Mouse (Mus musculus): Measurements from ENCODE around the gene Slc6a16. TPM values are rescaled to one million over a fixed set of nuclear protein-coding genes. Genes with fewer than 3 reads are reported as not detected.
"Not testable (repeated sequence)": the region's sequence is repeated elsewhere in the genome, so short reads cannot be mapped to it uniquely, and the experiment has no call there.

Gene Slc6a16
- polyA plus RNA-seq, 1 experiment from 2014 or later: 0.11 TPM

DNA sequence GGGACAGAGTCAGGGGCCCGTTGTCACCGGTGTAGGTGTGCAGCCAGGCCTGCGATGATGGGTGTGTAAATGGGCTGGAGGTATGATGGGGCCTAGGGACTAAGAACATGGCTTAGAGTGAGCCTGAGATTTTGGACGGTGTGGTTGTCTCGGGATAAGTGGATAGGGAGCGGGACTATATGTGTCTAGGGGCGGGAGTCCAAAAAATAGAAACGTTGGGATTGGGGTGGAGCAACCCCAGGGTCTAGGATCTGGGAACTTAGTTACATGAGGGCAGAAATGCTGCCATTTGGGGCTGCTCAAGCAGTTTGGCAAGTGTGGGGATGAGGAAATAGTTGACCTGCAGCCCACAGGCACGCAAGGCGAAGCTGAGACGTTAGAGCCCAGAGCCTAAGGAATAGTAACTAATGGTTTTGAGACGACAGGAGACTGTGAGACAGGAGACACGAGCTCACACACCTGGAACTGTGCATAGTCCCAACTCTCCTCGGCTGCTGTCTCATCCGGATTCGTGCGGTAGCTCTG is 5.2 kb upstream of the Slc6a16 start:
- no peaks in the 10 kb centered on the region for H3K9me3 ChIP-seq (ENCODE audit: control insufficient read depth, low read length)
- 31% methylated on average over 17 of the region's 17 CpGs for WGBS
- H3K4me2 ChIP-seq (ENCODE audit: low read depth): peak overlapping the region; percentile 28; the same call in 1 of the 2 replicates
- H3K36me3 ChIP-seq (ENCODE audit: control insufficient read depth, insufficient read depth, low read length): peaks cover 10% of the 10 kb centered on the region
- no peak for DNase-seq (ENCODE audit: low spot score)
- H3K27me3 ChIP-seq (ENCODE audit: control insufficient read depth, insufficient read depth, low read length): peaks cover 12% of the 10 kb centered on the region
- H3K27ac ChIP-seq (ENCODE audit: low read depth, low read length): no peak overlapping the region
- H3K4me3 ChIP-seq (ENCODE audit: low read depth, low read length): no peak overlapping the region
- ATAC-seq (ENCODE audit: insufficient read depth, low FRiP score, low TSS enrichment): no peak
- peak overlapping the region; percentile 45 for H3K9ac ChIP-seq (ENCODE audit: low read length)
- peaks cover 16% of the 10 kb centered on the region for H3K4me1 ChIP-seq (ENCODE audit: control insufficient read depth, insufficient read depth, low read length)

DNA sequence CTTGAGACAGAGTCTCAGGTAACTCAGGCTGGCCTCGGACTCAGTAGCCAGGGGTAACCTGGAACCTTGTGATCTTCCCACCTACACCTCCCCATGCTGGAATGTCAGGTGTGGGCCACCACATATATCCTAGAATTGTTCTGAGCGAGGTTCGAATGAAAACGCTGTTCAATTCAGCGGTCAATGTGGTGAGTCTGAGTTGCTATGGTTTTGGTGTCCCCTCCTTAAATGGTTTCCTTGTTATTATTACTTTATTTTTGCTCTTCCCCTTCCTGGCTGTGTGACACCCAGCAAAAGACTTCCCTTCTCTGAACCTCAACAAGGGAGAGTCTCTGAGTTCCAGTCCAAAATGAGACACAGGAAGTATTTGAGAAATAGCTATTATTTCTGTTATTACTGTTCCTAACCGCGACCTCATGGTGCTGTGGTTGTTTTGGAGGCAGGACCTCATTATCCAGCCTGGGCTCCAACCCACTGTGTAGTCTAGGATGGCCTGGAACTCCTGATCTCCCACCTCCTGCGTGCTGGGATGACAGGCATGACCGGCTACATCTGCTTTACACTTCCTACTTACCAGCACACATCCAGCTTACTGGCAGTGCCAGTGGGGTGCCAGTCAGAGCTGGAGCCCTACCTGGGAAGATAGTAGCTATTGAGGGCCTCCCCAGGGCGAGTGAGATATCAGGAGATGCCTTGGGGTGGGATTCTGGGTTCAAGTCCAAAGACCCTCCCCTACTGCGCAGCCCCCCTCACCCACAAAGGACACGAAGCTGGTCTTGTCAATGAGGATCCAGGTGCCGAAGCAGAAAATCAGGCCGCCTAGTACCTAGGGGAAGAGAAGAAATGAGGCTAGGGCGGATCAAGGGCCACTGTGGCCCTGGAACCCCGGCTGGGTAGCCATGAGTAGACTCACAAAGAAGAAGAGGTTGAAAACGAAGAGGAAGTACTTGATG is 2.9 kb upstream of the Slc6a16 start:
- H3K27me3 ChIP-seq (ENCODE audit: control insufficient read depth, insufficient read depth, low read length): peaks cover 15% of the 10 kb centered on the region
- no peak overlapping the region for H3K4me2 ChIP-seq (ENCODE audit: low read depth)

DNA sequence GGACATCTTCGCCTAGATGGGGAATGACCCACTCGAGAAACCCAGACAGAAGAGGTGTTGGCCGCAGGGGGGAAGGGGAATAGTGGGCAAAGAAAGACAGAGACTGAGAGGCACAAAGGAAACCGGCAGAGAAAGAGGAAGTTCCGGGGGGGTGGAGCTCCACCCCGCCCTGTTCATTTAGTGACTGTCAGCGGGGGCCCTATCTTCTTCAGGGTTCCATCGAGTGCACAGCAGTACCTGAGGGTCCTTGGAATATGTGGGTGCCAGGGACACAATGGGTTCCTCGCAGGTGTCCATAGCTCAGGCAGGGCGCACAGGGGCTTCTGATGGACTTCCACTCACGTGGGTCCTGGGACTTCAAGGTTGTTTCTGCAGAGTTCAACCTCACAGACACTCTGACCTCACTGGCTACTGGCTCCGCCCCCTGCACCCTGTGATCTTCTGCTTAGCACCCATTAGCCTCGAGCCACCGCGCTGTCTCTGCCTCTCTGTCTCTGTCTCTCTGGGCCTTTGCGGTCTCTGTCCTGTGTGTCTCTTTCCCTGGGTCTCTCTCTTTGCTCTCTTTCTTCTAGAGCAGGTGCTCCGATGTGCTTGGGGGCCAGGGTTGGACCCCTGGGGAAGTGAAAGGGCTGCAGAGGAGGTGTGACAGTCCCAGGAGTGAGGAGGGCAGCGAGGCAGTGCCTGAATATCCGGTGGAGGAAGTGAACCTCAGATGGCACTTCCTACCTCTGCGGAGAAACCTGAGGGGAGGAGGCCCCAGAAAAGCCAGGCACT is 2.0 kb upstream of the Slc6a16 start, which contains the start of gene Cd37:
Cd37 (minus strand) TSS at position 393 of the 774 bp plus-strand sequence.
- H3K27me3 ChIP-seq (ENCODE audit: control insufficient read depth, insufficient read depth, low read length): peaks cover 15% of the 10 kb centered on the region
- 37% methylated on average over 20 of the region's 20 CpGs for WGBS

More for the DNA sequence above, 2.9 kb upstream of the Slc6a16 start:
- H3K36me3 ChIP-seq (ENCODE audit: control insufficient read depth, insufficient read depth, low read length): peaks cover under 1% of the 10 kb centered on the region
- DNase-seq (ENCODE audit: low spot score) (no peak), ATAC-seq (ENCODE audit: insufficient read depth, low FRiP score, low TSS enrichment) (no peak)
- H3K9me3 ChIP-seq (ENCODE audit: control insufficient read depth, low read length): no peaks in the 10 kb centered on the region
- no peak overlapping the region for H3K4me3 ChIP-seq (ENCODE audit: low read depth, low read length)
- H3K4me1 ChIP-seq (ENCODE audit: control insufficient read depth, insufficient read depth, low read length): peaks cover 16% of the 10 kb centered on the region
- no peak overlapping the region for H3K27ac ChIP-seq (ENCODE audit: low read depth, low read length)
- H3K9ac ChIP-seq (ENCODE audit: low read length): no peak overlapping the region
- WGBS: 77% methylated on average over 17 of the region's 17 CpGs

DNA sequence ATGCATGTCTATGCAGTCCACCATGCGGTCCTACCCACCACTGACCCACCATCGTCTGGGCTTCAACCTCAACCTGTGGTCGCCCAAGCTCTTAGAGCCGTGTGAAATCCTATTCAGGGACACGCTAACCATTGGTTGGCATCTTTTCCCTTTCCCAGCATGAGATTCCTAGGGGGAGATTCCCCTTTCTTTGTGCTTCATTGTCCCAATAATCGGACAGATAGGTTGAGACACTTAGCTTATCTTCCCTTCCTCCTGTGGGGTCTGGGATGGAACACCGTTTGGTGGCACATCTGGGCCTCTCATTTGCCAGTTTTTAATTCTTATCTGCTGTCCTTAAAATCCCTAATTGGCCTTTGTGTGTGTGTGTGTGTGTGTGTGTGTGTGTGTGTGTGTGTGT is 776 bp upstream of the Slc6a16 start:
- H3K36me3 ChIP-seq (ENCODE audit: control insufficient read depth, insufficient read depth, low read length): no peaks in the 10 kb centered on the region
- no peak overlapping the region for H3K27ac ChIP-seq (ENCODE audit: low read depth, low read length)
- peaks cover 15% of the 10 kb centered on the region for H3K27me3 ChIP-seq (ENCODE audit: control insufficient read depth, insufficient read depth, low read length)
- H3K4me3 ChIP-seq (ENCODE audit: low read depth, low read length): no peak overlapping the region
- no peak for ATAC-seq (ENCODE audit: insufficient read depth, low FRiP score, low TSS enrichment)
- DNase-seq (ENCODE audit: low spot score): no peak
- H3K9ac ChIP-seq (ENCODE audit: low read length): no peak overlapping the region
- H3K4me2 ChIP-seq (ENCODE audit: low read depth): no peak overlapping the region
- H3K9me3 ChIP-seq (ENCODE audit: control insufficient read depth, low read length): no peaks in the 10 kb centered on the region
- peaks cover 3% of the 10 kb centered on the region; the same call in 1 of the 2 replicates for H3K4me1 ChIP-seq (ENCODE audit: control insufficient read depth, insufficient read depth, low read length)
- WGBS: 84% methylated on average over 7 of the region's 7 CpGs

More for the DNA sequence above, 2.0 kb upstream of the Slc6a16 start, which contains the start of gene Cd37:
- H3K4me2 ChIP-seq (ENCODE audit: low read depth): no peak within 1 kb of the TSS
- ATAC-seq (ENCODE audit: insufficient read depth, low FRiP score, low TSS enrichment) (no peak), DNase-seq (ENCODE audit: low spot score) (no peak)
- peaks cover 7% of the 10 kb centered on the region for H3K4me1 ChIP-seq (ENCODE audit: control insufficient read depth, insufficient read depth, low read length)
- H3K36me3 ChIP-seq (ENCODE audit: control insufficient read depth, insufficient read depth, low read length): no peaks in the 10 kb centered on the region
- H3K27ac ChIP-seq (ENCODE audit: low read depth, low read length): no peak within 1 kb of the TSS
- no peak within 1 kb of the TSS for H3K4me3 ChIP-seq (ENCODE audit: low read depth, low read length)
- no peaks in the 10 kb centered on the region for H3K9me3 ChIP-seq (ENCODE audit: control insufficient read depth, low read length)
- no peak within 1 kb of the TSS for H3K9ac ChIP-seq (ENCODE audit: low read length)

DNA sequence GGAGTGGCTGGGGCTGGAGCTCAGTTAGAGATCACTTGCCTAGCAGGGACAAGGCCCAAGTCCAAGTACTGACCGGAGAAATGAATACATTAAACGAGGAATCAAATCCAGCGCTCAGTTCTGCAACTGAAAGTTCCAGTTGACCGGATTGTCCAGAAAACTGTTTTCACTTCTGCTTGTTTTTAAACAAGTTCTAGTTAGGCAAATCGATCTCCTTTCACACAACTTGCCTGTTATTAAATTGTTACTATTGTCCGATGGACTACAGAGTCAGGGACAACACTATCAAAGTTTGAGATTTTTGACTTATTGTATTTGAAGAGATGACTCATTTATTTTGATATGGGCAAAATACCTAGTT is 484 bp downstream of the Slc6a16 start:
- Histone ChIP-seq H3K4me3 (ENCODE audit: low read depth, low read length) (no peak overlapping the region; the same call in 1 of the 2 replicates), H3K4me2 (ENCODE audit: low read depth) (peak overlapping the region; percentile 41), H3K27ac (ENCODE audit: low read depth, low read length) (no peak overlapping the region), H3K27me3 (ENCODE audit: control insufficient read depth, insufficient read depth, low read length) (peaks cover 15% of the 10 kb centered on the region), H3K36me3 (ENCODE audit: control insufficient read depth, insufficient read depth, low read length) (no peaks in the 10 kb centered on the region), H3K4me1 (ENCODE audit: control insufficient read depth, insufficient read depth, low read length) (no peaks in the 10 kb centered on the region), H3K9me3 (ENCODE audit: control insufficient read depth, low read length) (no peaks in the 10 kb centered on the region), H3K9ac (ENCODE audit: low read length) (peak overlapping the region; percentile 40; the same call in 1 of the 2 replicates)
- WGBS: 77% methylated on average over 6 of the region's 6 CpGs
- DNase-seq (ENCODE audit: low spot score): no peak
- ATAC-seq (ENCODE audit: insufficient read depth, low FRiP score, low TSS enrichment): no peak

DNA sequence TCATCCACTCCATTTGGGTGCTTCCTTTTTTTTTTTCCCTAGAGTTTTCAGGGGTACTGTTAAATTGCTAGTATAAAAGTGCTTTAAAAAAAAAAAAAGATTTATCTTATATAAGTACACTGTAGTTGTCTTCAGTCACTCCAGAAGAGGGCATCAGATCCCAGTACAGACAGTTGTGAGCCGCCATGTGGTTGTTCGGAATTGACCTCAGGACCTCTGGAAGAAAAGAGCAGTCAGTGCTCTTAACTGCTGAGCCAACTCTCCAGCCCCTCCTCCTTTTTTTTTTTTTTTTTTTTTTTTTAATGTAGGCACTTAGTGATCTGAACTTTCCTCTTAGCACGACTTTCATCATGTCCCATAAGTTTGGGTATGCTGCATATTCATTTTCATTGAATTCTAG is 6.8 kb downstream of the Slc6a16 start:
- 44% methylated on average over 3 of the region's 3 CpGs for WGBS

DNA sequence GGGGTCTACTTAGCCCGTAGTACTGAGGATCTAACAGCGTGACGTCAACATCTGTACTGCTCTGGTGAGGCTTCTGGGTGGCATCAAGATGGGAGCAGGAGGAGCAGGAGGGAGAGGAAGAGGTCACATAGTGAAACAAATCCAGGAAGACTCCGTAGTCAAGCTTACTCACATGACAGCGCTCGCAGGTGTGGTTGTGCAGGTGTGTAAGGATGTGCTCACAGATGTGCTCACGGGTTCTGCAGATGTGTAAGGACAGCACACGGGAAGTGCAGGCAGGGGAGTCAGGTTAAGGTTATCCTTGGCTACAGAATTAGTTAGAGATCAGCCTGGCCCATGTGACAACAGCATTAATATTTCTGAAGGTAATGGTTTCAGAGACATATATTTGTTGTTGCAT is 12.9 kb downstream of the Slc6a16 start:
- Histone ChIP-seq H3K36me3 (ENCODE audit: control insufficient read depth, insufficient read depth, low read length) (no peaks in the 10 kb centered on the region), H3K27ac (ENCODE audit: low read depth, low read length) (no peak overlapping the region), H3K4me2 (ENCODE audit: low read depth) (no peak overlapping the region), H3K9me3 (ENCODE audit: control insufficient read depth, low read length) (no peaks in the 10 kb centered on the region), H3K27me3 (ENCODE audit: control insufficient read depth, insufficient read depth, low read length) (no peaks in the 10 kb centered on the region), H3K4me3 (ENCODE audit: low read depth, low read length) (no peak overlapping the region), H3K4me1 (ENCODE audit: control insufficient read depth, insufficient read depth, low read length) (no peaks in the 10 kb centered on the region), H3K9ac (ENCODE audit: low read length) (no peak overlapping the region)
- ATAC-seq (ENCODE audit: insufficient read depth, low FRiP score, low TSS enrichment) (no peak), DNase-seq (ENCODE audit: low spot score) (no peak)
- WGBS: 89% methylated on average over 8 of the region's 8 CpGs

More for the DNA sequence above, 6.8 kb downstream of the Slc6a16 start:
- no peak for ATAC-seq (ENCODE audit: insufficient read depth, low FRiP score, low TSS enrichment)
- Histone ChIP-seq H3K4me3 (ENCODE audit: low read depth, low read length) (no peak overlapping the region), H3K9me3 (ENCODE audit: control insufficient read depth, low read length) (no peaks in the 10 kb centered on the region), H3K27me3 (ENCODE audit: control insufficient read depth, insufficient read depth, low read length) (no peaks in the 10 kb centered on the region), H3K9ac (ENCODE audit: low read length) (no peak overlapping the region), H3K4me2 (ENCODE audit: low read depth) (no peak overlapping the region), H3K4me1 (ENCODE audit: control insufficient read depth, insufficient read depth, low read length) (no peaks in the 10 kb centered on the region), H3K27ac (ENCODE audit: low read depth, low read length) (no peak overlapping the region), H3K36me3 (ENCODE audit: control insufficient read depth, insufficient read depth, low read length) (no peaks in the 10 kb centered on the region)
- DNase-seq (ENCODE audit: low spot score): no peak

DNA sequence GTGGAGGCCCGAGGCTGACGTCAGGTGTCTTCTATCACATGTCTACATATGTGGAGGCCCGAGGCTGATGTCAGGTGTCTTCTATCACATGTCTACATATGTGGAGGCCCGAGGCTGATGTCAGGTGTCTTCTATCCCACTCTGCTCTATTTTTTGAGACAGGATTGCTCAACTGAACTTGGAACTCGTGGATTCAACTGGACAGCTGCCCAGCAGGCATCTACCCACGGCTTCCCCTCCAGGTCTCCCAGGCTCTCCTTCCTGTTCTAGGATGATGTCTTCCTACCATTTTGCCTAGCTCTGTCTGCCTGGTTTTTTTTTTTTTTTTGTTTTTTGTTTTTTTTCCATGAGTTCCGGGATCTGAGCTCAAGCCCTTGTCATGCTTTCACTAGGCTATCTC is 14.9 kb downstream of the Slc6a16 start:
- DNase-seq (ENCODE audit: low spot score); H3K4me1 ChIP-seq (ENCODE audit: control insufficient read depth, insufficient read depth, low read length); H3K36me3 ChIP-seq (ENCODE audit: control insufficient read depth, insufficient read depth, low read length); H3K27ac ChIP-seq (ENCODE audit: low read depth, low read length); H3K4me3 ChIP-seq (ENCODE audit: low read depth, low read length); ATAC-seq (ENCODE audit: insufficient read depth, low FRiP score, low TSS enrichment); H3K4me2 ChIP-seq (ENCODE audit: low read depth); H3K9me3 ChIP-seq (ENCODE audit: control insufficient read depth, low read length); H3K27me3 ChIP-seq (ENCODE audit: control insufficient read depth, insufficient read depth, low read length); H3K9ac ChIP-seq (ENCODE audit: low read length): not testable (repeated sequence)
- 86% methylated on average over 4 of the region's 7 CpGs for WGBS

All from neural tube, embryonic 11.5 days (tissue).